Mouse (Mus musculus) intestine, embryonic 14.5 days (tissue): Measurements from ENCODE around the gene Nkx2-5. TPM values are rescaled to one million over a fixed set of nuclear protein-coding genes. Genes with fewer than 3 reads are reported as not detected.

Experiments
- ATAC-seq: fragments of 200-750 bp; cut with Nextera tagmentation; replicated peaks from 2 replicates; pipeline ENCODE4 v1.8.0; 2017; ENCODE audit warnings: low read depth, moderate number of reproducible peaks, moderate TSS enrichment, moderate library complexity; ENCODE audit not compliant: low FRiP score, low TSS enrichment
- DNase-seq: peaks from one replicate; pipeline ENCODE4 v3.0.0-alpha.2; 2018; ENCODE audit warnings: low spot score
- H3K27ac ChIP-seq: fragments of 300-500 bp; sonication (generic); 2 replicates; pipeline ENCODE4 v1.5.1; 2014; ENCODE audit warnings: low read depth, mild to moderate bottlenecking, control low read depth
- H3K27me3 ChIP-seq: fragments of 300-500 bp; sonication (generic); replicated peaks from 2 replicates; pipeline ENCODE4 v1.6.1; 2014; ENCODE audit warnings: low read length, control low read depth; ENCODE audit not compliant: control insufficient read depth, insufficient read depth
- H3K36me3 ChIP-seq: fragments of 300-500 bp; sonication (generic); 2 replicates; pipeline ENCODE4 v1.6.1; 2014; ENCODE audit warnings: low read length, control low read depth; ENCODE audit not compliant: control insufficient read depth, insufficient read depth
- H3K4me1 ChIP-seq: fragments of 300-500 bp; sonication (generic); replicated peaks from 2 replicates; pipeline ENCODE4 v1.6.1; 2014; ENCODE audit warnings: low read length, control low read depth, mixed read lengths; ENCODE audit not compliant: control insufficient read depth, insufficient read depth
- H3K4me2 ChIP-seq: fragments of 300-500 bp; sonication (generic); 2 replicates; pipeline ENCODE4 v1.6.1; 2014; ENCODE audit warnings: low read length
- H3K4me3 ChIP-seq: fragments of 300-500 bp; sonication (generic); 2 replicates; pipeline ENCODE4 v1.5.1; 2014; ENCODE audit warnings: low read depth, low read length, control low read depth, mixed read lengths
- H3K9ac ChIP-seq: fragments of 300-500 bp; sonication (generic); 2 replicates; pipeline ENCODE4 v1.6.1; 2014; ENCODE audit warnings: mild to moderate bottlenecking, low read length
- H3K9me3 ChIP-seq: fragments of 300-500 bp; sonication (generic); 2 replicates; pipeline ENCODE4 v1.6.1; 2016; ENCODE audit warnings: low read length, control low read depth; ENCODE audit not compliant: control insufficient read depth
- WGBS: fragments of 180-500 bp; shearing (Covaris S2); extraction: QIAGEN DNeasy Blood & Tissue Kit; methylation state at CpG from one replicate; pipeline ENCODE4 v1.1.7; 2014; 5-methylcytosine and 5-hydroxymethylcytosine counted together
- polyA plus RNA-seq: library from polyadenylated mRNA; unstranded; fragments of >200 nt; fragmentation: Nextera tagmentation; extraction: Ambion mirVana; gene quantifications from 2 replicates; pipeline ENCODE4 v1.2.1, GENCODE M21; 2014

Gene Nkx2-5
- polyA plus RNA-seq: 0.11 TPM in 1 of 2 replicates, not detected in the other

GRCm38 (mm10) chr17:26844909-26845148 is at the start of gene Nkx2-5:
Gene Nkx2-5 (minus strand): TSS chr17:26845009.
- Histone ChIP-seq H3K4me1 (peaks cover under 1% of the 10 kb centered on the region; the same call in 1 of the 2 replicates), H3K4me3 (no peak within 1 kb of the TSS), H3K27me3 (peaks cover 98% of the 10 kb centered on the region), H3K36me3 (no peaks in the 10 kb centered on the region), H3K27ac (no peak within 1 kb of the TSS), H3K9ac (no peak within 1 kb of the TSS), H3K4me2 (no peak within 1 kb of the TSS), H3K9me3 (no peaks in the 10 kb centered on the region)
- no peak for DNase-seq
- WGBS: 0% methylated on average over 4 of the region's 5 CpGs
- ATAC-seq: no peak

GRCm38 (mm10) chr17:26894342-26894741 is 49.5 kb upstream of the Nkx2-5 start:
- DNase-seq (no peak), ATAC-seq (no peak)
- no peak overlapping the region for H3K9ac ChIP-seq
- H3K27me3 ChIP-seq: no peaks in the 10 kb centered on the region
- no peaks in the 10 kb centered on the region for H3K4me1 ChIP-seq
- no peaks in the 10 kb centered on the region for H3K9me3 ChIP-seq
- H3K4me3 ChIP-seq: no peak overlapping the region
- H3K36me3 ChIP-seq: no peaks in the 10 kb centered on the region
- no peak overlapping the region for H3K27ac ChIP-seq
- 74% methylated on average over 6 of the region's 6 CpGs for WGBS
- H3K4me2 ChIP-seq: no peak overlapping the region

GRCm38 (mm10) chr17:26893492-26893891 is 48.7 kb upstream of the Nkx2-5 start:
- H3K4me3 ChIP-seq: no peak overlapping the region
- no peak overlapping the region for H3K9ac ChIP-seq
- no peaks in the 10 kb centered on the region for H3K27me3 ChIP-seq
- ATAC-seq (no peak), DNase-seq (no peak)
- H3K27ac ChIP-seq: no peak overlapping the region
- WGBS: 62% methylated on average over 6 of the region's 6 CpGs
- no peak overlapping the region for H3K4me2 ChIP-seq
- no peaks in the 10 kb centered on the region for H3K9me3 ChIP-seq
- no peaks in the 10 kb centered on the region for H3K36me3 ChIP-seq
- H3K4me1 ChIP-seq: no peaks in the 10 kb centered on the region

GRCm38 (mm10) chr17:26892635-26893375 is 48.0 kb upstream of the Nkx2-5 start:
- Histone ChIP-seq H3K4me3 (no peak overlapping the region), H3K36me3 (no peaks in the 10 kb centered on the region), H3K4me1 (no peaks in the 10 kb centered on the region), H3K27me3 (no peaks in the 10 kb centered on the region), H3K9ac (no peak overlapping the region), H3K4me2 (peak overlapping the region; percentile 14; the same call in 1 of the 2 replicates), H3K9me3 (no peaks in the 10 kb centered on the region), H3K27ac (no peak overlapping the region)
- no peak for DNase-seq
- no peak for ATAC-seq
- WGBS: 39% methylated on average over 16 of the region's 16 CpGs

GRCm38 (mm10) chr17:26887926-26888325 is 43.1 kb upstream of the Nkx2-5 start:
- H3K36me3 ChIP-seq: no peaks in the 10 kb centered on the region
- DNase-seq: no peak
- no peaks in the 10 kb centered on the region for H3K27me3 ChIP-seq
- H3K27ac ChIP-seq: no peak overlapping the region
- H3K9ac ChIP-seq: no peak overlapping the region
- H3K4me3 ChIP-seq: no peak overlapping the region
- WGBS: 36% methylated on average over 3 of the region's 3 CpGs
- H3K9me3 ChIP-seq: no peaks in the 10 kb centered on the region
- no peak overlapping the region for H3K4me2 ChIP-seq
- 0 out of 2 replicates have a peak, but pooled peaks cover 6% of the 10 kb centered on the region for H3K4me1 ChIP-seq
- ATAC-seq: no peak

GRCm38 (mm10) chr17:26886047-26886749 is 41.4 kb upstream of the Nkx2-5 start:
- H3K4me3 ChIP-seq: peak overlapping the region; percentile 37
- peak overlapping the region; percentile 49 for H3K4me2 ChIP-seq
- no peaks in the 10 kb centered on the region for H3K27me3 ChIP-seq
- WGBS: 8% methylated on average over 30 of the region's 30 CpGs
- H3K4me1 ChIP-seq: 0 out of 2 replicates have a peak, but pooled peaks cover 6% of the 10 kb centered on the region
- DNase-seq (peak; percentile 91), ATAC-seq (peak; percentile 87)
- no peaks in the 10 kb centered on the region for H3K9me3 ChIP-seq
- no peak overlapping the region for H3K9ac ChIP-seq
- H3K27ac ChIP-seq: no peak overlapping the region
- H3K36me3 ChIP-seq: no peaks in the 10 kb centered on the region

- no peak overlapping the region; the same call in 1 of the 2 replicates for H3K27ac ChIP-seq
- H3K36me3 ChIP-seq: no peaks in the 10 kb centered on the region
- peak overlapping the region; percentile 37 for H3K4me3 ChIP-seq
- 21% methylated on average over 25 of the region's 25 CpGs for WGBS
- 0 out of 2 replicates have a peak, but pooled peaks have one; percentile 42 for ATAC-seq
- DNase-seq: peak; percentile 85
- no peaks in the 10 kb centered on the region for H3K27me3 ChIP-seq
- 0 out of 2 replicates have a peak, but pooled peaks cover 6% of the 10 kb centered on the region for H3K4me1 ChIP-seq
- peak overlapping the region; percentile 39 for H3K9ac ChIP-seq
- peak overlapping the region; percentile 49 for H3K4me2 ChIP-seq
- H3K9me3 ChIP-seq: no peaks in the 10 kb centered on the region
Measured at GRCm38 (mm10) chr17:26884995-26885926, 40.5 kb upstream of the Nkx2-5 start.

GRCm38 (mm10) chr17:26883585-26883984 is 38.8 kb upstream of the Nkx2-5 start:
- Histone ChIP-seq H3K27ac (no peak overlapping the region), H3K9me3 (no peaks in the 10 kb centered on the region), H3K4me1 (0 out of 2 replicates have a peak, but pooled peaks cover 6% of the 10 kb centered on the region), H3K4me2 (no peak overlapping the region), H3K9ac (no peak overlapping the region), H3K27me3 (no peaks in the 10 kb centered on the region), H3K4me3 (no peak overlapping the region), H3K36me3 (no peaks in the 10 kb centered on the region)
- DNase-seq (no peak), ATAC-seq (no peak)
- WGBS: 65% methylated on average over 6 of the region's 6 CpGs
